Mouse (Mus musculus): Measurements from ENCODE around the gene Cfap57. TPM values are rescaled to one million over a fixed set of nuclear protein-coding genes. Genes with fewer than 3 reads are reported as not detected.
"Not testable (repeated sequence)": the region's sequence is repeated elsewhere in the genome, so short reads cannot be mapped to it uniquely, and the experiment has no call there.

Gene Cfap57
- polyA plus RNA-seq, 1 experiment = 0.50 TPM

- no peak for DNase-seq (ENCODE audit: extremely low spot score in 1 of 2, low spot score in 1 of 2)
Measured at GRCm38 (mm10) chr4:118564926-118565279, 55.7 kb downstream of the Cfap57 start.

GRCm38 (mm10) chr4:118564062-118564925, 56.3 kb downstream of the Cfap57 start:
- no peak for DNase-seq (ENCODE audit: extremely low spot score in 1 of 2, low spot score in 1 of 2)

DNA sequence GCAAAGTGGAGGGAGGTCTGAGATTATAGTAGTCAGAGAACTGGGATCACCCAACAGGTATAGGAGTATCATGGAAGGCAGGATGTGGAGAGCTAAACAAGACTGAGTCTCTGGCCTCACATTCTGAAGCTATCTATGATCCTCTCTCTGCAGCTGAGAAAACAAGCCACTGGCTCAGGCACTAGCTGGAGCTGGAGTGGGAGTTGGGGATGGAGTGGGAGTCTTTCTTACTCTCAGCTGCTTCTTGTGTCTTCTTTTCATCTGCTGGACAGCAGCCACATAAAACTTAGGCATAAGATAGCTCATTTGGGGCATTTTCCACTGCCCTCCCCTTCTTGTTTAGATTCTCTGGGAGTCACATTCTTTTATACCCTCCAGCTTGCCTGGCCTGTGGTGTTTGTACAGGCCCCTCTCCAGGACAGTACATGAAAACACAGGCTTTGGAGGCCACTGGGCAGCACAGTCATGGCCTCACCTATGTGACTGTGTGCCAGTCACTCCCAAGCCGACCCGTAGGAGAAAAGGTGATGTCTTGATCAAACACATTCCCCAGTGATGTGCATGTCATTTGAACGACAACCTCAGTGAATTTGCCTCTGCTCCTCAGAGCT, 67.4 kb downstream of the Cfap57 start:
- DNase-seq (ENCODE audit: extremely low spot score in 1 of 2, low spot score in 1 of 2) = peak in 1 of 2 experiments; percentile 52

DNA sequence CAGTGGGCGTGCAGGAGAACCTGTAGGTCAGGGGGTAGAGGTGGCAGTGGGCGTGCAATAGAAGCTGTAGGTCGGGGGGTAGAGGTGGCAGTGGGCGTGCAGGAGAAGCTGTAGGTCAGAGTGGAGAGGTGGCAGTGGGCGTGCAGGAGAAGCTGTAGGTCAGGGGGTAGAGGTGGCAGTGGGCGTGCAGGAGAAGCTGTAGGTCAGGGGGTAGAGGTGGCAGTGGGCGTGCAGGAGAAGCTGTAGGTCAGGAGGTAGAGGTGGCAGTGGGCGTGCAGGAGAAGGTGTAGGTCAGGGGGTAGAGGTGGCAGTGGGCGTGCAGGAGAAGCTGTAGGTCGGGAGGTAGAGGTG, 72.5 kb downstream of the Cfap57 start:
- not testable (repeated sequence) for DNase-seq (ENCODE audit: extremely low spot score in 1 of 2, low spot score in 1 of 2)

DNA sequence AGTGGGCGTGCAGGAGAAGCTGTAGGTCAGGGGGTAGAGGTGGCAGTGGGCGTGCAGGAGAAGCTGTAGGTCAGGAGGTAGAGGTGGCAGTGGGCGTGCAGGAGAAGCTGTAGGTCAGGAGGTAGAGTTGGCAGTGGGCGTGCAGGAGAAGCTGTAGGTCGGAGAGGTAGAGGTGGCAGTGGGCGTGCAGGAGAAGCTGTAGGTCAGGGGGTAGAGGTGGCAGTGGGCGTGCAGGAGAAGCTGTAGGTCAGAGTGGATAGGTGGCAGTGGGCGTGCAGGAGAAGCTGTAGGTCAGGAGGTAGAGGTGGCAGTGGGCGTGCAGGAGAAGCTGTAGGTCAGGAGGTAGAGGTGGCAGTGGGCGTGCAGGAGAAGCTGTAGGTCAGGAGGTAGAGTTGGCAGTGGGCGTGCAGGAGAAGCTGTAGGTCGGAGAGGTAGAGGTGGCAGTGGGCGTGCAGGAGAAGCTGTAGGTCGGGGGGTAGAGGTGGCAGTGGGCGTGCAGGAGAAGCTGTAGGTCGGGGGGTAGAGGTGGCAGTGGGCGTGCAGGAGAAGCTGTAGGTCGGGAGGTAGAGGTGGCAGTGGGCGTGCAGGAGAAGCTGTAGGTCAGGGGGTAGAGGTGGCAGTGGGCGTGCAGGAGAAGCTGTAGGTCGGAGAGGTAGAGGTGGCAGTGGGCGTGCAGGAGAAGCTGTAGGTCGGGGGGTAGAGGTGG, 73.0 kb downstream of the Cfap57 start:
- DNase-seq (ENCODE audit: extremely low spot score in 1 of 2, low spot score in 1 of 2) = peak in 1 of 2 experiments; percentile 62

DNA sequence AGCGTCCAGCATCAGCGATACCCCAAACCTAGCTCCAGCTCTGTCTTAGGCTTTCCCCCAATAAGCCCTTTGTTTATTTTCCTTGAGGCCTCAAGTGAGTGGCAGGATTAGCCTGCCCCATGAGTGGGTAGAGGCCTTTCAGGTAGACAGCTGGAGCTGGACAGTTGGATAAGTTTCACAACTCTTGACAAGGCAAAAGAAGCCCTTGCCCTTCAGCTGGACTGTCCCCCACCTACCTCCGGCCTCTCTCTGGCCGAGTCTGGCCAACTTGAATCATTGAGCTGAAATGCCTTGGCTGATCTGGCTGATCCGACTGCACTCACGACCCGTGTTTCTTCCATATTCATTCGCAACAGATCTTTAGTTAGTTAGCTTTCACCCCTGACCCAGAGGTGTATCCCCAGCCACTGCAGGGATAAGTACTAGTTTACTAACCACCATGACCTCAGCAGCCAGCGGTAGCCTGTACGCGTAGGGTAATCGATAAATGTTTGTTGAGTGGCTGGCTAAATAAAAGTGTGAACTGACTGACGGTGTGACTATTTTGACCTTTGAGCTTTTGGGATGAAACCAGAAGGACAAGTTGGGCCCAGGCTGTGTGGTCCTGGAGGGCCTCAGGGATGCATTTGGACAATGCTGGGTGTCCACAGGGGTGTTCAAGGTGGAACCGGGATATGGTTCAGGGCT, 76.0 kb downstream of the Cfap57 start:
- DNase-seq (ENCODE audit: extremely low spot score in 1 of 2, low spot score in 1 of 2) = no peak

DNA sequence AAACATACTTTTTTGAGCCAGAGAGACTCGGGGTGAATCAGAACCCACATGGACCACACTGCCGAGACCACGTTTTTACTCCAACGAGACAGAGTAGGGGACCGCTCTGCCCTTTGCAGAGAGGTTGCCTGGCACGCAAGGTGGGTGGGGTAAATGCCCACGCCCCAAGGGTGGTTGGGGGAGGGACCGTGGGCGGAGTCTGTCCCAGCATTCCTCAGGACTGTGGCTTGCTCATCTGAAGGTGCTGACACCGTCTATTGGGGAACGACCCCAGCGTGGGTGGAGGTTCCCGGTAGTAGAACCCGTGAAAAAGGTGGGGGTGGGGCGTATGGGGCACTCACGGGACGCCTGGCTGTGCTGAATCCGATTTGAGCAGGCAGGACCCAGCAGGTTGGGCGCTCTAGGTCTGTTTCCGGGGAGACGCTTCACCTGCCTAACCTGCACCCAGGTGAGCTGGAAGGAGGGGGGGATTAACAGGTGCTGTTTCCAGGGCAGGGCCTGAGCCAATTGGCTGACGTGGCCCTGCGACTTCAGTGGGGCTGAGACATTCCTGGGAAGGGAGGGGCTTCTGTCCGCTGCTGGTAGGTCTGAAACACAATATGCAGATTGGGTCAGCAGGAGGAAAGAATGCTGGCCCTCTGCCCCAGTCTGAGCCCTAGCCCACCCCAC, 76.9 kb downstream of the Cfap57 start, which contains the start of gene Tmem125:
TSS of gene Tmem125 (minus strand) at position 453 of the 669 bp plus-strand sequence.
- DNase-seq (ENCODE audit: extremely low spot score in 1 of 2, low spot score in 1 of 2) = peak in 1 of 2 experiments; percentile 33

DNA sequence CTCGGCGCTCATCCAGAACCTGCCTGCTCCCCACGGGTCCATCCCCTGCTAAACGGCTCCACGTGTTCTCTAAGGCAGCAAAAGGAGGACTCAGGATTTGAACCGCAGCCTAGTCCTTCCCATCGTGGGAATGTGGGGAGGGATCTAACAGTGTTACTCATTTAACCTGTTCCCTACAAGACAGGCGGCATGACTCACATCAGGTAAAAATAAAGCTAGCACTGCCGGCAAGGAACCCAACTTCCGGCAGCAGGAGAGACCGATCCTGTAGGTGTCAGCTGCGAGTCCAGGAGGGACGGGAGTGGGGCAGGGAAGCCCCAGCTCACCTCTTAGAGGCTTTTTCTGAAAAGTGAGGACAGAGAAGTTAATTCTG, 77.4 kb downstream of the Cfap57 start:
- DNase-seq (ENCODE audit: extremely low spot score in 1 of 2, low spot score in 1 of 2) = peak in 1 of 2 experiments; percentile 68

GRCm38 (mm10) chr4:118542510-118543157, 77.9 kb downstream of the Cfap57 start:
- DNase-seq (ENCODE audit: extremely low spot score in 1 of 2, low spot score in 1 of 2) = no peak

- DNase-seq (ENCODE audit: extremely low spot score in 1 of 2, low spot score in 1 of 2) = no peak
Measured at GRCm38 (mm10) chr4:118539904-118540303, 80.7 kb downstream of the Cfap57 start.

DNA sequence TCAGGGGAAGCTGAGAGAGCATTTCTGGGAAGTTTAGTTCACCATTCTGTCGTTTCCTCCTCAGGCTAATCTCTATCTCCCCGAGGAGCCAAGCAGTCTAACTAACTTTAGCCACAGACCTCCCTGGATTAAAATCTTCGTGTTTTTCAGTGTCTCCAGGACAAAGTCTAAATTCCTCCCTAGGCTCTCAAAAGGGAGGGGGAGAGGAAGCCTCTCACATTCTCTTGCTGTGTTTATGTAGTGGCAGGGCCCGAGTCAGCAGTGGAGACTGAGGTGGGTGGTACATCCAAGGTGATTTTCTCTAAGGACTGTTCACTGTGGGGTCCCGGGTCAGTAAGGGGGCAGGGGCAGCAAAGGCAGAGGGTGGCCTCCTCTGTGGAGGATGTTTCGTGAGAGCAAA, 82.8 kb downstream of the Cfap57 start:
- no peak for DNase-seq (ENCODE audit: extremely low spot score in 1 of 2, low spot score in 1 of 2)

DNA sequence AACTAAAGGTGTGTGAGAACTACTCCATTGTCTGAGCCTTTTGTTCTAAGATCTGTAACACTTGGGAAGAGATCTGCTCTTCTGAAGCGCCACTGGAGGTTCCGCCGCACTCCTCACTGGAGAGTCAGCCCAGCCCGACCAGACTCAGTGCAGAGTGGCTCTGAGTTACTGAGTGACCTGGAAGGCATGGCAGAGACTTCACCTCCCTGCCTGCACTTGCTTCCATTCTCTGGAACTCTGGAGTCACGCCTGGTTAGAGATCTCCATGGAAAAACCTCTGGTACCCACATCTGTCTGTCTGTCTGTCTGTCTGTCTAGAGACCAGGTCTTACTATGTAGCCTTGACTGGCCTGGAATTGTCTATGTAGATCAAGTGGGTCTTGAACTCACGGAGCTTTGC, 85.0 kb downstream of the Cfap57 start:
- no peak for DNase-seq (ENCODE audit: extremely low spot score in 1 of 2, low spot score in 1 of 2)

GRCm38 (mm10) chr4:118533605-118534004, 87.0 kb downstream of the Cfap57 start:
- no peak for DNase-seq (ENCODE audit: extremely low spot score in 1 of 2, low spot score in 1 of 2)

- no peak for DNase-seq (ENCODE audit: extremely low spot score in 1 of 2, low spot score in 1 of 2)
Measured at GRCm38 (mm10) chr4:118533156-118533555, 87.4 kb downstream of the Cfap57 start.

- DNase-seq (ENCODE audit: extremely low spot score in 1 of 2, low spot score in 1 of 2) = no peak
Measured at GRCm38 (mm10) chr4:118532663-118533062, 87.9 kb downstream of the Cfap57 start.

DNA sequence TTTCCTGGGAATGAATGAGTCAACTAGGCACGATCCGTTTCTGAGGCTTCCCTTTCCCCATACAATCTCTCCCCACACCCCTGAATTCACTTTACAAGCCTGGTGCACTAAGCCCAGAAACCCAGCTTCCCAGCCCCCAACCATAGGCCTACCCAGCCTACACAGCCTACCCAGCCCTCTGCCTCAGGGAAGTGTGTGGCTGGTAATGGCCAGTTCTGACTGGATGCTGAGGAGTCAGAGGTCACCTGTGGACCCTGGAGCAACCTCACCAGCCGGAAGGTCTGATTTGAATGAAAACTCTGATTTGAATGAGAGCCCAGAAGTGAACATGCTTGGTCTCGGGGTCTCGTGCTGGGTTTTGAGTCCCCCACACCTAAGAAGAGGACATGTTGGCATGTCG, 92.9 kb downstream of the Cfap57 start:
- DNase-seq (ENCODE audit: extremely low spot score in 1 of 2, low spot score in 1 of 2) = no peak

DNA sequence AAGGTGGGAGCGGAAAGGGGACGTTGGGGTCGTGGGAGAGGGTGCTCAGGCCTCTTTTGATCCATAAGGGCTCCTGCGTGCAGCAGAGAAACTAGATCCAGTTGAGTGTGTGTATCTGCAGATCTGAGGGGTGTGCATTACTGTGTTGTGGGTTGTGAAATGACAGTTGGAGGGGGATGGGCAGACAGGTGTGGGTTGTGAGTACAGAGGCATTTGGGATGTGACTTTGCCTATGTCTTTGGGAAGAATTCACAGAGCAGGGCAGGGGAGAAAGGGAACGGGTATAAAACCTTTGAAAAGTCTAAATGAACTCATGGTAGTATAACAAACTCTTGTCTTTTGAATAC, 93.3 kb downstream of the Cfap57 start:
- DNase-seq (ENCODE audit: extremely low spot score in 1 of 2, low spot score in 1 of 2) = no peak

DNA sequence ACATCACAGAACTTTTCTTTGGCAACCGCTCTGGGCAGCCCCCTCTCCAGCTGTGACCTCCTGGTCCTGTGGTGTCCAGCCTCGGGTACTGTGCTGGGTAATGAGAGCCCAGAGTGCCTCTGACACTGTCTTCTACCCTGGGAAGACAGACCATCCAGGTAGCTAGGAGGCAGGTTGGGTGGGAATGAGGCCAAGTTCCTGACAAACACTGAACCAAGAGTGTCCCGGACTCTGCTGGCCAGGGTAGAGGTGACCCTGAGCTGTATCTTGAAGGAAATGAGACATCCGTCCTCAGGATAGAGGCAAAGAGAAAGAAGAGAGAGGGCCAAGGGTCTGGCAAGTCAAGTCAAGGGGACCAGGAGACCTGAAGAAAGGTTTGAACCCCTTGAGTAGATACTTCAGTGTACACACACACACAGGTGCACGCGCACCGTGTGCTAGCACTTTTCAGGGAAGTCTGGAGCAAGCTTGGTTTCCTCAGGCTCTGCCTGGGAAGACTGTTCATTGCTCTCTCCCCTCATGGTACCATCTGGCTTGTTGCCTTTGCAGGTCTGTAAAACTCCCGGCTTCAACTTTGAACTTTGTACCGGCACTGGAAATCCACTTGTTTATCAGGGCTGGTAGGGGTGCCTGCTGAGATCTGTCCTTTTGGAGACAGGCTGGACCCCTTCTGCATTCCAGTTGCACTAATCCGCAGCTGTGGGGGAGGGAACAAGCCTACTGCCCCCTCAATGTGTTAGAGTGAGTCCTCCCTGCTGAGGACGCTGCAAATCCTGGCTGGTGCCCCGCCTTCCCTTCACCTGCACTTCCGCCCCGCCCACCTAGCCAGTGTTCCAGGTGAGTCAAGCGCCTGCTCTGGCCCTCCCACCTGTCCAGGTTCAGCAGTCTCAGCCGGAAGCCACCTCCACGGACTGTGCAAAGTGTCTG, 93.9 kb downstream of the Cfap57 start, which contains the start of gene 2610528J11Rik:
TSS of gene 2610528J11Rik (plus strand) at position 592 of the 927 bp plus-strand sequence.
- no peak for DNase-seq (ENCODE audit: extremely low spot score in 1 of 2, low spot score in 1 of 2)

- DNase-seq (ENCODE audit: extremely low spot score in 1 of 2, low spot score in 1 of 2) = no peak
Measured at GRCm38 (mm10) chr4:118525779-118526178, 94.8 kb downstream of the Cfap57 start.

All from frontal cortex, adult 2 months (tissue).